Mouse (Mus musculus): ENCODE measurements around the gene Bphl. TPM values are rescaled to one million over a fixed set of nuclear protein-coding genes. Genes with fewer than 3 reads are reported as not detected.
A peak's percentile ranks its signal among the peaks of the same experiment; 100 is the strongest.
"Not testable (repeated sequence)": the region's sequence is repeated elsewhere in the genome, so short reads cannot be mapped to it uniquely, and the experiment has no call there.

Bphl gene
- polyA plus RNA-seq, 1 experiment from 2014 or later = 35.0 TPM

- Histone ChIP-seq H3K4me3 (replicated peaks) (peak overlapping the region; percentile 70), H3K9ac (0 out of 2 replicates have a peak overlapping the region, but pooled peaks have one; percentile 77), H3K9me3 (no peaks in the 10 kb centered on the region), H3K27ac (no peak overlapping the region), H3K36me3 (replicated peaks) (peaks cover 9% of the 10 kb centered on the region), H3K27me3 (peaks cover 12% of the 10 kb centered on the region), H3K4me2 (peak overlapping the region; percentile 86), H3K4me1 (peaks cover 28% of the 10 kb centered on the region)
- 0 out of 2 replicates have a peak, but pooled peaks have one; percentile 5 for ATAC-seq (ENCODE audit: low FRiP score)
- 47% methylated on average over 16 of the region's 16 CpGs for WGBS
Observed at GRCm38 (mm10) chr13:34078500-34079280, 41.3 kb downstream of the Bphl start.

DNA sequence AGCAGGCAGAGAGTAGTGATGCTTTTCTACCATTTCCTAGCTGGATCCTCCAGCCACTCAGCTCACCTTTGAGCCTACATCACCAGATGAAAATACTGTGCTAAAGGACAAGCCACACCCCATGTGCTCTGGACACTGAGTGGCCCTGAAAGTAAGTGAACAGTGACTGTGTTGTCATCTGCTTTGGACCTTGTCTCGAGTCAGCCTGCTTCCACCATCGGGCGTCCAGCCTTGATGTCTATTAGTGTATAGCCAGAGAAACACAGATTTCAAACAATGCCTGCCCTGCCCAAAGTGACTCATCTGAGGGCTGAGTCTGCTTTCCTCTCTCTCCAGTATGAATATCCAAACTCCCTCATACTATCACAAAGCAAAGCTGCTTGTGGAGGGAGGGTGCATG is 42.4 kb downstream of the Bphl start:
- WGBS = 86% methylated on average over 3 of the region's 3 CpGs
- no peak overlapping the region for H3K4me2 ChIP-seq
- H3K27ac ChIP-seq = no peak overlapping the region
- peaks cover 12% of the 10 kb centered on the region for H3K27me3 ChIP-seq
- no peak overlapping the region for H3K4me3 ChIP-seq (replicated peaks)
- no peaks in the 10 kb centered on the region for H3K9me3 ChIP-seq
- H3K4me1 ChIP-seq = peaks cover 27% of the 10 kb centered on the region
- no peak for ATAC-seq (ENCODE audit: low FRiP score)
- peaks cover 9% of the 10 kb centered on the region for H3K36me3 ChIP-seq (replicated peaks)
- H3K9ac ChIP-seq = no peak overlapping the region

DNA sequence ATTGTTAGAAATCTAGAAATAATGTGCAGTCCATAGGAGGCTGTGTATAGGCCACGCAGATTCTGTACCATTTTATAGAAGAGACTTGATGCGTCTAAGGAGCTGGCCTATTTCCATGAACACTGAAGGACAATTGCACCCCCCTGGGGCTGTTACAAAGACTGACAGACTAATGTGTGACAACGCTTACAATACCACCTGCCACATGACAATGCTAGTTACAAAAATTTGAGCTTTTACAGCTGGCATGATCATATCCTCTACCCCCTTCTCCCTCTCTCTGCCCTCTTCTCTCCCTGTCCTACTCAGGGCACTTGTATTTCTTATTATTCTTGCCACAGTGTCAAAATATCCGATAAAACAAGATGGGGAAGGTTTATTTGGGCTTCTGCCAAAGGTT is 44.5 kb downstream of the Bphl start:
- 77% methylated on average over 4 of the region's 4 CpGs for WGBS
- Histone ChIP-seq H3K27ac (no peak overlapping the region), H3K4me2 (no peak overlapping the region), H3K36me3 (replicated peaks) (no peaks in the 10 kb centered on the region), H3K9me3 (no peaks in the 10 kb centered on the region), H3K4me3 (replicated peaks) (no peak overlapping the region), H3K9ac (no peak overlapping the region), H3K4me1 (peaks cover 11% of the 10 kb centered on the region), H3K27me3 (peaks cover 12% of the 10 kb centered on the region)
- no peak for ATAC-seq (ENCODE audit: low FRiP score)

DNA sequence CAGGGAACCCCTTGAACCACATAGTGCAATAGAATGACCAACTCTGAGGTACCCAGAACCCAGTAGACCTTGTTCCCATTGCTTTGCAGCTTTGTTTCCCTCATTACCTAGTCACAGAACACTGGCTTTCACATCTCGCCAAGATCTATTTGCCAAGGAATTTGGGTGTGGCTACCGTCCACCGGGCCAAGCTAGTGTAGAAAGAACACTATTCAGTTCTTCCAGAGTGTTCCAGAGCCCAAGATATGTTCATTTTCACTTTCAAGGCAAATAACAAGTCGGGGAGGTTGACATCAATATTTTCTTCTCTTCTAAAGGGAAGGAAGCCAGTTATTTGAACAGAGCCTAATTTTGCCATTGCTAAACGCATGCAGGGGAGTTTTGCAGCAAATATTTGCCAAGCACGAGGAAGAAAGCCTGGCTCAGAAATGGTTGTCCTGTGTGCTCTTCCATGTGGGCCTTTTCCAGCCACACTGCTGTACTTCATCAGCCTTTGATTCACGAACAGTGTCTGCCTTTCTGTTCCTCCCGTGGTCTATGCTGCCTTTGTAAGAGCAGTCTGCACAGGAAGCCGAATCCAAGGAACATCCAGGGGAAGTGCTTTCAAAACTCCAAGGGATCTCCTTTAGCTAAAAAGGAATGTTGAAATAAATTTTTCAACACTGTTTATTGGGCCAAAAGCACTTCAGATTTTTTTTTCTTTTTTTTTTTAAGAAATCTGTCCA is 46.8 kb downstream of the Bphl start:
- ATAC-seq (ENCODE audit: low FRiP score) = no peak

DNA sequence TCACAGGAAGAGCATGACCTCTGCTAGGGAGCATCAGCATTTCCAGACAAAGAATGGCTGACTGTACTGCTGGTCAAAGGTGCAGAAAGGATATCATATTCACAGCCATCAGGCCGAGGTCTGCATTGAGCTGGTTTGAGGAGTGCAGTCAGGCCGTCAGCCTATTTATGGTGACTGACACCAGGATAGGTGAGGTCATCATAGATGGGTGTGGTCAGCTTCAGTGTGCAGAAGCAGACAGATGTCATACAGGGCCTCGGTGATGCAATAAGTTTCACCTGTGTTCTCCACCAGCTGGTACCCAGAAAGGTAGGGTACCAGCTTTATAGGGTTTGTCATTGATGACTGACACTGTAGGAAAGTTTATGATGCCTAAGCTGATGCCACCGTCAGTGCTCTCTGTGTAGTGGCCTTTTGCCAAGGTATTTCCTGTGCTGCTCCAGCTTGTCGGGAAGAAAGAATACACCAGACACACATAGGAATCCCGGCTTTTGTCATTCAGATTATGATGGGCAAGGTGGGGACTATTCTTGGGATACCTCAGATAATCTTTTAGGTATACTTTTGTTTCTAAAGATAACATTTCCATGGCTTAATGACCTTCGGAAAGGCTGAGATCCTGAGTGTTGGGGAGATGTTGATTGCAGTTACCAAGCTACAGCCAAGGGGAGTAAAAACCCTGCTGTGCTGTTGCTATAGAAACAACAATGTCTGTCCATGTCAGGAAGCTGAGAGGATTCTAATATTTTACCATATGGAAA is 49.8 kb downstream of the Bphl start:
- peaks cover 26% of the 10 kb centered on the region for H3K4me1 ChIP-seq
- WGBS = 65% methylated on average over 7 of the region's 7 CpGs
- ATAC-seq (ENCODE audit: low FRiP score) = 0 out of 2 replicates have a peak, but pooled peaks have one; percentile 39
- H3K36me3 ChIP-seq (replicated peaks) = no peaks in the 10 kb centered on the region
- H3K27ac ChIP-seq = peak overlapping the region; percentile 57
- H3K27me3 ChIP-seq = no peaks in the 10 kb centered on the region
- H3K4me2 ChIP-seq = no peak overlapping the region
- H3K9ac ChIP-seq = no peak overlapping the region
- H3K9me3 ChIP-seq = no peaks in the 10 kb centered on the region
- H3K4me3 ChIP-seq (replicated peaks) = no peak overlapping the region

More for the DNA sequence above, 46.8 kb downstream of the Bphl start:
- H3K9ac ChIP-seq = no peak overlapping the region
- H3K27ac ChIP-seq = no peak overlapping the region
- 81% methylated on average over 9 of the region's 9 CpGs for WGBS
- no peak overlapping the region for H3K4me2 ChIP-seq
- no peaks in the 10 kb centered on the region for H3K36me3 ChIP-seq (replicated peaks)
- H3K27me3 ChIP-seq = peaks cover 10% of the 10 kb centered on the region; the same call in 1 of the 2 replicates
- H3K4me1 ChIP-seq = peaks cover 24% of the 10 kb centered on the region
- H3K4me3 ChIP-seq (replicated peaks) = no peak overlapping the region
- H3K9me3 ChIP-seq = no peaks in the 10 kb centered on the region

- peak; percentile 47 for ATAC-seq (ENCODE audit: low FRiP score)
- H3K4me3 ChIP-seq (replicated peaks); H3K9me3 ChIP-seq; H3K27me3 ChIP-seq; H3K36me3 ChIP-seq (replicated peaks); H3K9ac ChIP-seq; H3K4me2 ChIP-seq: not testable (repeated sequence)
- 63% methylated on average over 5 of the region's 5 CpGs for WGBS
- Histone ChIP-seq H3K4me1 (peaks cover 26% of the 10 kb centered on the region), H3K27ac (peak overlapping the region; percentile 86)
Observed at GRCm38 (mm10) chr13:34088201-34088649, 50.8 kb downstream of the Bphl start.

DNA sequence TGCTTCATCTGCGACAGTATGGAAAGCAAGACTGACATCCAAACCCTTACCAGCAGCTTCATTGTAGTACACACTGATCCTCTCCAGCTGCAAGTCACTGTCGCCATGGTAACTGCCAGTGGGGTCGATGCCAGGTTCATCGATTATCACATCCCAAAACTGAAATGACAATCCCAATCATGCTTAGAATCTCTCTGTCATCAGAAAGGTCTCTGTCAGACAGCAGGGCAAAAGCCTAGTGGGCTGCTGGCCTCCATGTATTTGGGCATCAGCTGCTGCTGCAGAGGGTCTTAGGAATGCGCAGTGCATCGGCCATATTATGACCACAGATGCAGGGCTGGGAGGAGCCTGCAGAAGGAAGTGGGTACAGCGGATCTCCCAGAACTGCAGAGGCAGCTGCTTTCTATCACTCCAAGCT is 51.5 kb downstream of the Bphl start:
- ATAC-seq (ENCODE audit: low FRiP score) = peak; percentile 87
- Histone ChIP-seq H3K9ac (no peak overlapping the region), H3K27ac (peak overlapping the region; percentile 86), H3K4me3 (replicated peaks) (no peak overlapping the region), H3K36me3 (replicated peaks) (no peaks in the 10 kb centered on the region), H3K9me3 (no peaks in the 10 kb centered on the region), H3K4me1 (peaks cover 26% of the 10 kb centered on the region), H3K27me3 (no peaks in the 10 kb centered on the region), H3K4me2 (no peak overlapping the region)
- WGBS = 46% methylated on average over 7 of the region's 7 CpGs

- 47% methylated on average over 3 of the region's 3 CpGs for WGBS
- H3K27me3 ChIP-seq = no peaks in the 10 kb centered on the region
- H3K9ac ChIP-seq = no peak overlapping the region
- no peaks in the 10 kb centered on the region for H3K9me3 ChIP-seq
- H3K4me2 ChIP-seq = no peak overlapping the region
- no peak overlapping the region for H3K4me3 ChIP-seq (replicated peaks)
- peaks cover 26% of the 10 kb centered on the region for H3K4me1 ChIP-seq
- peak overlapping the region; percentile 86 for H3K27ac ChIP-seq
- no peak for ATAC-seq (ENCODE audit: low FRiP score)
- H3K36me3 ChIP-seq (replicated peaks) = no peaks in the 10 kb centered on the region
Observed at GRCm38 (mm10) chr13:34089358-34089757, 52.0 kb downstream of the Bphl start.

- Histone ChIP-seq H3K9ac (no peak overlapping the region), H3K9me3 (no peaks in the 10 kb centered on the region), H3K36me3 (replicated peaks) (no peaks in the 10 kb centered on the region), H3K27me3 (no peaks in the 10 kb centered on the region), H3K4me3 (replicated peaks) (no peak overlapping the region), H3K4me2 (peak overlapping the region; percentile 28), H3K4me1 (peaks cover 24% of the 10 kb centered on the region), H3K27ac (peak overlapping the region; percentile 84)
- peak; percentile 97 for ATAC-seq (ENCODE audit: low FRiP score)
- 22% methylated on average over 5 of the region's 7 CpGs for WGBS
Observed at GRCm38 (mm10) chr13:34095542-34096435, 58.4 kb downstream of the Bphl start.

- ATAC-seq (ENCODE audit: low FRiP score) = peak; percentile 75
- Histone ChIP-seq H3K4me2 (peak overlapping the region; percentile 28; the same call in 1 of the 2 replicates), H3K36me3 (replicated peaks) (no peaks in the 10 kb centered on the region), H3K4me3 (replicated peaks) (no peak overlapping the region), H3K27ac (peak overlapping the region; percentile 84), H3K9ac (no peak overlapping the region), H3K27me3 (no peaks in the 10 kb centered on the region), H3K9me3 (no peaks in the 10 kb centered on the region), H3K4me1 (peaks cover 24% of the 10 kb centered on the region)
- WGBS = 51% methylated on average over 4 of the region's 4 CpGs
Observed at GRCm38 (mm10) chr13:34096455-34096854, 59.1 kb downstream of the Bphl start.

- Histone ChIP-seq H3K9me3 (no peaks in the 10 kb centered on the region), H3K27ac (peak overlapping the region; percentile 84), H3K4me1 (peaks cover 24% of the 10 kb centered on the region), H3K27me3 (no peaks in the 10 kb centered on the region), H3K4me2 (no peak overlapping the region), H3K4me3 (replicated peaks) (no peak overlapping the region), H3K9ac (no peak overlapping the region), H3K36me3 (replicated peaks) (no peaks in the 10 kb centered on the region)
- WGBS = 69% methylated on average over 3 of the region's 3 CpGs
- no peak for ATAC-seq (ENCODE audit: low FRiP score)
Observed at GRCm38 (mm10) chr13:34097086-34097485, 59.7 kb downstream of the Bphl start.
